Mouse (Mus musculus): ENCODE data around the gene Olfr313.

The Olfr313 gene

DNA sequence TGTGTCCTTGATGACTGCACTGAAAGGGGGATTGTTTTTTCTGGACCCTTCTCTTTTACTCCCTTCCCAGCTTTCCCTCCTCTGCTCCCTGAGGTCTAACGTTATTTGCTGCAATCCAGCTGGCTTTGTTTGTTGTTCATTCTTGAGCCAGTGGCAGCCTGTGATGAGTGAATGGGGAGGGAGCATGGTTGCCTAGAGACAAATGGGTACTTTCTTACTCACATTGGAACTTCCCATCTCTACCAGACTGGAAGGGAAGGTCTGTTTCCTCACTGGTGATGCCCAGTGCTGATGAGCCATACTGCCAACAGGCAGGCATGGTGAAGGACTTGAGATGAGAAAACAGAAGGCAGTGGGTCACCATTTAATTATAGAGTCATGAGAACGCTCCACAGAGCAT lies 34.9 kb downstream of the Olfr313 start:
- DNase-seq (ENCODE audit: low spot score) = no peak

DNA sequence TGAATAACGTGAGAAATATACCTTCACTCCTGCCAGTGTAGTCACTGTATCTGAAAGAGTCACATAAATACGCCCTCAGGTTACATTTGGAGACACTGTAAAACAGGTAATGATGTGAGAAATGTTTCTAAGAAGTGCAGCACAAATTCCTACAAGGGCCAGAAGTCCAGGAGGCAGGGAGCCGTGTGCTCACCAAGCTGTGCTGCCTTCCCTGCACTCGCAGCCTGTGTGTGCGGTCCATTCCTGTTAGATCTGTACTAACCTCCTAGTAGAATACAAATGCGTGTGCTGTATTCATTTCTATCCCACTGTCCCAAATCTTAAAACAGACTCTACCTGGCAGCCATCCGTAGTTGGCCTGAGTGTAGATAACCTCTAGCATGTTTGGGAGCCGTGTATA lies 45.9 kb downstream of the Olfr313 start:
- no peak for DNase-seq (ENCODE audit: low spot score)

DNA sequence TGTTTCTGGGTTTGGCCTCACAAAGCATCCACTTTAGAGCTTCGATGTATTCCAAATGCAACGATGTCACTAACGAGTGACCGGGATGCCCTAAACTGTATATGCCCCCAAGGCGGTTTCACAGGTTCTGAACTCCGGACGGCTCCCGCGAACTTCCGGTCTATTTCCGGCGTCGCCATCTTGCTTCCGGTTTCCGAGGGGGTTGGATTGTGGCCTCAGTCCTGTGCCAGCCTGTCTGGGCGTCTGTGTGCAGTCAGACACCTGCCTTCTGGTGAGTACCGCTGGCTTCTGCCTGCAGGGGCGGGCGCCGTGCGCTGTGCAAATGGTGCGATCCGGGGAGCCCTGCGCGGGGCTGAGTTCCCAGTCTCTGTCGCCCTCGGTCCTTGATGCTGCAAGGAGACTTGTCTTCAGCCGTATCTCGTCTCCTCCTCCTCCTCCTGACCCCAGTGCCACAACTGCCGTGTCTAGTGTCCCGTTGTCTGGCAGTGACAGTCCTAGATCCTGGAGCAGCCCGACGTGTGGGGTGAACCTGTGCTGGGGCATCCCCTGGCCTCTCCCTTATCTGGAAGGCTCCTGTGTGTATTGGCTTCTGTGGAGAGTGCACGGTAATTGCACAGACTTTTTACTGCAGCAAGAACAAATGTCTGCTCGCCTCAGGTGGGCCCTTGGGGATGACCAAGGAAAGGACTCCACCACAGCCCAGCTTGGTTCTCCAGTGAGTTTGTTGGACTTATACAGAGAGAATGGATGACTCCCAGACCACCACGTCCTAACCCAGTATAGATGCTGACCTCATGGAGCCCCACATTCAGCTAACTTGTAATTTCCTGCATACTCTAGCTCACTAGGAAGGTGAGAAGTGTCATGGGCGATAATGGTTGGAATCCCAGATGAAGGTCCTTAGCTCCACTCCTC lies 52.5 kb downstream of the Olfr313 start, which contains the start of gene 2810021J22Rik:
Gene 2810021J22Rik (plus strand): TSS at position 178 of the 915 bp plus-strand sequence.
- DNase-seq (ENCODE audit: low spot score) = peak; percentile 86

DNA sequence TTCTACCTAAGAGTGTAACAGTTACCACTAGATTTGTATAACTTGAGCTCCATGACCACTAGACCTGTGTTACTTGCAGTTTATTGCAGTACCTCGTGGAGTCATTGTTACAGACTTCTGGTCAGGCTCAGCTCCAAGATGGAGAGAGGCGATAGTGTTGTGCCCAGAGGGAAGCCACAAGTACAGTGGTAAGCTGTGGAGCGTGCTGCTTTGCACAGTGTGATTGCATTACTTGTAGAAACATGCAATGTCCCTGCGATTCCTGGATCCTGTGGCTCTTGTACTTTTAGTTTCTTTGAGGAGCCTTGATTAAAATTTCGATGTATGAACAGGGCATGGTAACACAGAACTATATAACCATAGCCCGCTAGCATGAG lies 53.1 kb downstream of the Olfr313 start:
- no peak for DNase-seq (ENCODE audit: low spot score)

All from embryo, embryonic 10 days (tissue).